Mouse (Mus musculus) hematopoietic stem cell, adult 5-6 weeks (primary cell): ENCODE results near the gene Wif1. TPM values are rescaled to one million over a fixed set of nuclear protein-coding genes. Genes with fewer than 3 reads are reported as not detected.
A peak's percentile ranks its signal among the peaks of the same experiment; 100 is the strongest.

Experiments used
- ATAC-seq, 2 experiments: fragments of 125-278 bp in 1 of 2; replicated peaks in 1 of 2; 2 replicates each; pipeline ENCODE4 v1.8.0; 2016 to 2017; ENCODE audit warnings: inconsistent platforms in 2 of 2, mild to moderate bottlenecking in 2 of 2, moderate number of reproducible peaks in 2 of 2, low read depth in 1 of 2, moderate TSS enrichment in 1 of 2; ENCODE audit not compliant: low FRiP score in 2 of 2, poor library complexity in 2 of 2, severe bottlenecking in 2 of 2, insufficient read depth in 1 of 2, low TSS enrichment in 1 of 2
- total RNA-seq: library from RNA; stranded (forward); fragments of 172-1452, 232-1000 nt; gene quantifications from 2 replicates; pipeline ENCODE4 v1.2.3, GENCODE M21; 2017

The Wif1 gene
- not detected in 2 replicates for total RNA-seq

GRCm38 (mm10) chr10:121033826-121034568 is at the start of gene Wif1:
TSS of gene Wif1 (plus strand) at chr10:121033960.
- peak; percentile 74 to 82 for ATAC-seq

DNA sequence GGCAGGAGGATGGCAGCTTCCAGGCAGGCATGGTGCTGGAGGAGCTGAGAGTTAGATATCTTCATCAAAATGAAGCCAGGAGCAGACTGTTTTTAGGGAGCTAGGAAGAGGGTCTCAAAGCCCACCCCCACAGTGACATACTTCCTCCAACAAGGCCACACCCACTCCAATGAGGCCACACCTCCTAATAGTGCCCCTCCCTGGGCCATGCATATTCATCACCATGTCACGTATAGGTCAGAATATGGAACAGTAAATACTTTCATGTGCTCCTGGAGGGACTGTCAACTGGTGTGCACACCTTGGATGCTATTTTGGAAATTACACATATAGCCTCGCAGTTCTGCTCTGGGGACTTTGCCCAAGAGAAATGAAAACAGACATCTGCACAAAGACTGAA is 31.6 kb upstream of the Wif1 start:
- no peak for ATAC-seq

DNA sequence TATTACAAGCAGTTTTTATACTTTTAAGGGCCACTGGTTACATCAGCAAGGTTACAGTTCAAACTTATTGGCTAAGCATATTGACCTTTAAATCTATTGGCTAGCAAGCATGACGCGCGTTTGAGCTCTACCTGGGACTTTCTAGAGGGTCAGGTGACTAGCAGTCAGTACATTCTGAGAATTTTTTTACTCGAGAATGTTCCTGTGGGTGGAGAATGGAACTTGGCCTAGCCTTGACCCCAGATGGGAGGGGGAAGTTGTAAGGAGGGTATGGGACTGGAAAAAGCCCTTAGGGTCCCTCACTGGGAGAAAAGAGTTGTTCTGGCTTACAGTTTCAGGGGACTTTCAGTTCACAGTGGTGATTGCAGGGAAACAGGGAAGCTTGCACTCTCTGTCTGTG is 22.3 kb upstream of the Wif1 start:
- no peak for ATAC-seq

DNA sequence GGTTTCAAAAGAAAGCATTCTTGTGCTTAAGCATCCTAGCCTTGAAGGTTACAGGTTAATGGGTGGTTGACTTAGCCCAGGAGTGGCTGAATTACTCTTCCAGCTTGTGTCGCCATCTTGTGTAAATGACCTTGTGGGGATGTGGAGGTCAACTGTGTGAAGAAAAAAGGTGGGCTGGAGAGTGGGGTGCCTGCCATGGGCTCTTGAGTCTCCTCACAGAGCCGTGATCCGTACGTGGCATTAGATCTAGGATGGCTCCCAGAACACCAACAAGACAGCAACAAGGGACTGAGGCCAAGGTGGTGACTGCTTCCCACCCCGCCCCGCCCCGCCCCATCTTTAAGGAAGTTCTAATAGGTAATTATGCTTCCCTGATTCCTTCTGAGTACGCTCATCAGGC is 17.5 kb upstream of the Wif1 start:
- ATAC-seq, result no peak

DNA sequence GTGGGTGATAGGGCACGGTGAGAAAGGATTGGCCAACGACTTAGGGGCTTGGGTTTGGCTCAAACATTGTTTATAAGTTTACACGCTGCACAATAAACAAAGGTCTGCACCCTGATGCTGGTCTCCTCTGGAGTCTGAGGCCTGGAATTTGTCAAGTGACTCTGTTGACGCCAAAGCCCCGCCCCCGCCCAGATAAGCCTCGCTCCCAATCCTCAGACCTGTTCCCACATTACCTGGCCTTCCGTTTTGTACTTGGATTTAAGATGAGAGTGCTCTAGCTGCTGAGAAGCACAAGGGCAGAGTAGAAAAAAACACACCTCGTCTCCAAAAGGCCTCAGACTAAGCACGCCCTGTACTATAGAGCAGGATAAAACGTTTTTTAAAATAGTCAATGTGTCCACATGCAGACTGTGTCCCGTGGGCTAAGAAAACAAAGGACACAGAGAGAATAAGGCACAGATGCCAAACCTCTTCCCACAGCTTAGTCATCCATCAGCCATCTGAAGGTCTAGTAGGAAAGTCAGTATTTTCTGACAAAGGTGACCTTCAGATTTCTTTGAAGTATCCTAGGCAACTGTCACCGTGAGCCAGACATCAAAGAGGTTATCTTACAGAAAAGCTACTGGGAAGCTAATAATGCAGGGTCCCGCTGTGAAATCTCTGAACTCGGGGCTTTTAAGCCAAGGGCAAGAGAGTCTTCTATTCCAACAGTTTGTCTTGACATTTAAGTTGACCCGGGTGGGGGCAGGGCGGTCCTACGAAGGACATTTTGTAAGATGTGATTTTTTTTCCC is 16.9 kb upstream of the Wif1 start:
- no peak for ATAC-seq

DNA sequence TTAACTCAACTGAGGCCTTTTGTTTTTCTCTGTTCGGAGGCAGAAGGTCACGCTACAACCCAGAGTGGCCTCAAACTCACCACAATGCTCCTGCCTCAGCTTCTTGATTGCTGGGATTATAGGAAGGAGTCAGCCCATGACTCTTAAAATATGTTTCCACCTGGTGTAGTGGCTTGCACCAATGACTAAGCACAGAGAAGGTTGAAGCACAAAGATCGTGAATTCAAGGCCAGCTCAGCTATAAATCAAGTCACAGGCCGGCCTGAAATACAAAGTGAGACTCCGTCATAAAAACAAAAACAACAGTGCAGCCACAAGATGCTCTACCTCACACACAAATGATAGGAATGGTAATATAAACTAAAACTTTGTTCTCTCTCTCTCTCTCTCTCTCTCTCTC is 10.8 kb upstream of the Wif1 start:
- ATAC-seq, result no peak

GRCm38 (mm10) chr10:121031802-121032201 is 2.0 kb upstream of the Wif1 start:
- ATAC-seq, result peak; percentile 52 to 53

- ATAC-seq, result peak; percentile 86 to 92
These were observed 500 bp upstream of the Wif1 start for GRCm38 (mm10) chr10:121033128-121033791.

- no peak for ATAC-seq
These were observed 798 bp downstream of the Wif1 start for GRCm38 (mm10) chr10:121034569-121034947.

DNA sequence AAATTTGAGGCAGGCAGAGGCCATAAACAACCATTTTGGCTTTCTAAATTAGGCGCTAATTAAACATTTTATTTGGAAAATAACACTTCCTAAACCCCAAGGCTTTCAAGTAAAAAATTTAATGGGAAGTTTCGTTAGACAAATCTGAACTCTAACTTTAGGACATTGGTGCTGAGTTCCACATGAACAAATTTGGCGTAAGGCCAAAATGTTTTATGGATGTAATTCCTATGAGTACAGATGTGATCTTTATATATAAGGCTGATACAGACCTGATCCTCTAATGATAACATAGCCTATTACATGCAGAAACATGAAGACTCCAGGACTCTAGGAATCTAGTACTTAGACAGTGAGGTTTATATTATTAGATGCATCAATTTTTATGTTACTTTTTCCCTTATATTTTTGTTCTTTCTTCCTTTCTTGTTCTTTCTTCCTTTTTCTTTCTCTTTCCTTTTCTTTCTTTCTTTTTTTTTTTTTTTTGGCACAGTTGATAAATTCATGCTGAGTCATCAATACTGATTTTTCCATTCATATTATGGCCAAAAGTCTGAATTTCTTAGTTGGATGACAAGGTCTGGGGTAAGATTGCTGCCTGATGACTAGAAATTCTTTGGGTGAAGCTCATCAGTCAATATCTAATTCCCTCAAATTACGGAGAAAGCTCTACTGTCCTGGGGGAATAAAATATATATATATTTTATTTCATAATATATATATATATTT is 5.0 kb downstream of the Wif1 start:
- ATAC-seq, result no peak

- ATAC-seq, result no peak
These were observed 7.2 kb downstream of the Wif1 start for GRCm38 (mm10) chr10:121040911-121041310.

- ATAC-seq, result no peak
These were observed 13.7 kb downstream of the Wif1 start for GRCm38 (mm10) chr10:121047440-121047839.

DNA sequence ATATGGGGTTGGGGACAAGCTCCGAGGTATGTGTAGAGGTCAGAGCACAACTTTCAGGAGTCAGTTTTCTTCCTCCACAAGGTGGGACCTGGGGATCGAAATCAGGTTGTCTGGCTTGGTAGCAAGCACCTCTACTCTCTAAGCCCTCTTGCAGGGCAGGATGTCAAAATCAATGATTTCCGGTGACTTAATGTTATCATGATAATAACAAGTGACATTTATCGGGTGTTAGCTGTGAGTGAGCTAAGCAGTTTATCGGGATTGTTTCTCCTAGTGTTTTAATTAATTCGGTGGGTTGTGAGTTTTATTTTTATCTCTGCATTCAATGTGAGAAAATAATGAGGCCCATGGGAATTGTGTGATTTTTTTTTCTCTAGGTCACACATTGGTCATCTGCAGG is 18.3 kb downstream of the Wif1 start:
- ATAC-seq, result no peak

DNA sequence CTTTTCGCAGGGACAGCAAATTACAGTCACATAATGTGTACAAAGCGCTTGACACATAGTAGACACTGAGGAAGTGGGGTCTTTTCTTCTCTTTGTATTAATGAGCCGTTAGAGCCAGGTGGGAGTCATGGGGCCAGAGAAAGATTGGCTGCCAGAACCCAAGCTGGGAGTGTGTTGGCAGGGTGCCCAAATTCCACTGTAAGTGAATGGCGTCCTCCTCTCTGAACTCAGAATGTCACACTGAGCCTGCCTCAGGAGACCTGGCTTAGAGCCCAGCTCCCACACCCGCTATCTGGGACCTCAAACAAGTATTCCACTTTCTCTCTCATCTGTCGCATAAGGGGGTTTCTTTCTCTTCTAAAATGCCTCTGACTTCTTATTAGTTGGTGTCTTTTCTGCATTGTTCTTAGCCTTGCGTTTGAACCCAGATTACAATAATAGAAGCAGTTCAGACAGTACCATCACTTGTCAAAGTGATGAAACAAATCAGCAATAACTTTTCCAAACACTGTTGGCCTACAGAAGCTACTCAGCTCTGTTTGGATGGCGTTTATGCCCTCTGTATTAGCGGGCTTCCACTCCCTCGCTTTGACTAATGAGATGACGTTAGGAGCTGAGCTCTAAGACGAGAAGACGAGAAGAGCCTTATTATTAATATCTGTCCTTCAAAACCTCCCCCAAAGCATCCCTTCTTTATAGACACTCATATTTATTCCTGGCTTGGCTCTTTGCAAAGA is 21.9 kb downstream of the Wif1 start:
- no peak for ATAC-seq

DNA sequence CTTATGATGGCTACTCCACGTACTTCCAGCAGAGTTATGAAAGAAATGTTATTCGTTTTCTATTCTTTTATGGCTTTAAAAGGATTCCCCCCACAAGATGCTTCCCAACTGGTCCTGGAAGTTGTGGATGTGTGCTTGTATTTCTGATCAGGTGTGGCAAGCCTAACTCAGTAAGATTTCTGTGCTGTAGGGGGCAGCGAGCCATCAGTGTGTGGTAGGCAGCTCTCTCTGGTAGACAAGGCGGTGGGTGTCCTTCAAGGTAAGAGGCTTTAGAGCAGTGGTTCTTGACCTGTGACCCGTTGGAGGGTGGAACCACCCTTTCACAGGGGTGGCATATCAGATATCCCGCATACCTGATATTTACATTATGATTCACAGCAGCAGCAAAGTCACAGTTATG is 23.1 kb downstream of the Wif1 start:
- no peak for ATAC-seq

GRCm38 (mm10) chr10:121059043-121060003 is 25.6 kb downstream of the Wif1 start:
- no peak for ATAC-seq
